Mouse (Mus musculus): ENCODE results near the gene Trip6. TPM values are rescaled to one million over a fixed set of nuclear protein-coding genes. Genes with fewer than 3 reads are reported as not detected.

Gene Trip6
- polyA plus RNA-seq, 1 experiment = 22.2 TPM

- no peak overlapping the region for H3K27ac ChIP-seq (ENCODE audit: insufficient read depth, low read length)
- peak overlapping the region; percentile 77 for H3K4me3 ChIP-seq (ENCODE audit: low read depth, low read length)
- no peaks in the 10 kb centered on the region for H3K36me3 ChIP-seq (ENCODE audit: control insufficient read depth, insufficient read depth, low read length, poor library complexity, severe bottlenecking)
- no peaks in the 10 kb centered on the region for H3K9me3 ChIP-seq (replicated peaks; ENCODE audit: control insufficient read depth, insufficient read depth, low read length, poor library complexity, severe bottlenecking)
- H3K4me1 ChIP-seq (ENCODE audit: control insufficient read depth, insufficient read depth, low read length) = no peaks in the 10 kb centered on the region
- peak overlapping the region; percentile 89 for H3K9ac ChIP-seq (ENCODE audit: low read depth, poor library complexity, severe bottlenecking)
- TF ChIP-seq CTCF (IDR thresholded peaks at IDR 0.05; ENCODE audit: low read depth, low read length) (no peak), POLR2A (IDR thresholded peaks at IDR 0.05; ENCODE audit: insufficient read depth, low read length) (no peak), EP300 (IDR thresholded peaks at IDR 0.05; ENCODE audit: insufficient read depth, low read depth, low read length) (no peak)
- H3K27me3 ChIP-seq (ENCODE audit: control insufficient read depth, insufficient read depth, low read length, poor library complexity, severe bottlenecking) = no peaks in the 10 kb centered on the region
Measured at GRCm38 (mm10) chr5:137351058-137351380, 36.8 kb upstream of the Trip6 start.

- TF ChIP-seq POLR2A (IDR thresholded peaks at IDR 0.05; ENCODE audit: insufficient read depth, low read length) (no peak), EP300 (IDR thresholded peaks at IDR 0.05; ENCODE audit: insufficient read depth, low read depth, low read length) (no peak), CTCF (IDR thresholded peaks at IDR 0.05; ENCODE audit: low read depth, low read length) (no peak)
- H3K9me3 ChIP-seq (replicated peaks; ENCODE audit: control insufficient read depth, insufficient read depth, low read length, poor library complexity, severe bottlenecking) = no peaks in the 10 kb centered on the region
- peak overlapping the region; percentile 77 for H3K4me3 ChIP-seq (ENCODE audit: low read depth, low read length)
- H3K36me3 ChIP-seq (ENCODE audit: control insufficient read depth, insufficient read depth, low read length, poor library complexity, severe bottlenecking) = no peaks in the 10 kb centered on the region
- peak overlapping the region; percentile 89 for H3K9ac ChIP-seq (ENCODE audit: low read depth, poor library complexity, severe bottlenecking)
- H3K4me1 ChIP-seq (ENCODE audit: control insufficient read depth, insufficient read depth, low read length) = no peaks in the 10 kb centered on the region
- H3K27ac ChIP-seq (ENCODE audit: insufficient read depth, low read length) = no peak overlapping the region
- no peaks in the 10 kb centered on the region for H3K27me3 ChIP-seq (ENCODE audit: control insufficient read depth, insufficient read depth, low read length, poor library complexity, severe bottlenecking)
Measured at GRCm38 (mm10) chr5:137350205-137351057, 36.2 kb upstream of the Trip6 start.

- Histone ChIP-seq H3K27ac (ENCODE audit: insufficient read depth, low read length) (peak within 1 kb of the TSS; percentile 85), H3K9me3 (replicated peaks; ENCODE audit: control insufficient read depth, insufficient read depth, low read length, poor library complexity, severe bottlenecking) (no peaks in the 10 kb centered on the region), H3K36me3 (ENCODE audit: control insufficient read depth, insufficient read depth, low read length, poor library complexity, severe bottlenecking) (no peaks in the 10 kb centered on the region), H3K27me3 (ENCODE audit: control insufficient read depth, insufficient read depth, low read length, poor library complexity, severe bottlenecking) (no peaks in the 10 kb centered on the region), H3K4me1 (ENCODE audit: control insufficient read depth, insufficient read depth, low read length) (no peaks in the 10 kb centered on the region), H3K4me3 (ENCODE audit: low read depth, low read length) (peak within 1 kb of the TSS; percentile 77), H3K9ac (ENCODE audit: low read depth, poor library complexity, severe bottlenecking) (peak within 1 kb of the TSS; percentile 89)
- TF ChIP-seq CTCF (IDR thresholded peaks at IDR 0.05; ENCODE audit: low read depth, low read length) (peak; percentile 7), EP300 (IDR thresholded peaks at IDR 0.05; ENCODE audit: insufficient read depth, low read depth, low read length) (0 out of 2 replicates have a peak, but pooled peaks have one; percentile 41), POLR2A (IDR thresholded peaks at IDR 0.05; ENCODE audit: insufficient read depth, low read length) (peak; percentile 58)
Measured at GRCm38 (mm10) chr5:137349384-137350204, 35.4 kb upstream of the Trip6 start, which contains the start of gene Ephb4. TSS of gene Ephb4 (plus strand) at chr5:137350109.

- Histone ChIP-seq H3K36me3 (ENCODE audit: control insufficient read depth, insufficient read depth, low read length, poor library complexity, severe bottlenecking) (no peaks in the 10 kb centered on the region), H3K9ac (ENCODE audit: low read depth, poor library complexity, severe bottlenecking) (peak overlapping the region; percentile 49), H3K4me1 (ENCODE audit: control insufficient read depth, insufficient read depth, low read length) (no peaks in the 10 kb centered on the region), H3K9me3 (replicated peaks; ENCODE audit: control insufficient read depth, insufficient read depth, low read length, poor library complexity, severe bottlenecking) (no peaks in the 10 kb centered on the region), H3K4me3 (ENCODE audit: low read depth, low read length) (peak overlapping the region; percentile 67), H3K27me3 (ENCODE audit: control insufficient read depth, insufficient read depth, low read length, poor library complexity, severe bottlenecking) (no peaks in the 10 kb centered on the region), H3K27ac (ENCODE audit: insufficient read depth, low read length) (peak overlapping the region; percentile 85)
- TF ChIP-seq POLR2A (IDR thresholded peaks at IDR 0.05; ENCODE audit: insufficient read depth, low read length) = no peak
- no peak for TF ChIP-seq CTCF (IDR thresholded peaks at IDR 0.05; ENCODE audit: low read depth, low read length)
- TF ChIP-seq EP300 (IDR thresholded peaks at IDR 0.05; ENCODE audit: insufficient read depth, low read depth, low read length) = no peak
Measured at GRCm38 (mm10) chr5:137348482-137349383, 34.5 kb upstream of the Trip6 start.

- Histone ChIP-seq H3K4me3 (ENCODE audit: low read depth, low read length) (no peak overlapping the region), H3K4me1 (ENCODE audit: control insufficient read depth, insufficient read depth, low read length) (no peaks in the 10 kb centered on the region), H3K9ac (ENCODE audit: low read depth, poor library complexity, severe bottlenecking) (no peak overlapping the region), H3K27me3 (ENCODE audit: control insufficient read depth, insufficient read depth, low read length, poor library complexity, severe bottlenecking) (no peaks in the 10 kb centered on the region), H3K36me3 (ENCODE audit: control insufficient read depth, insufficient read depth, low read length, poor library complexity, severe bottlenecking) (no peaks in the 10 kb centered on the region), H3K9me3 (replicated peaks; ENCODE audit: control insufficient read depth, insufficient read depth, low read length, poor library complexity, severe bottlenecking) (no peaks in the 10 kb centered on the region), H3K27ac (ENCODE audit: insufficient read depth, low read length) (no peak overlapping the region)
- TF ChIP-seq CTCF (IDR thresholded peaks at IDR 0.05; ENCODE audit: low read depth, low read length) (no peak), POLR2A (IDR thresholded peaks at IDR 0.05; ENCODE audit: insufficient read depth, low read length) (no peak), EP300 (IDR thresholded peaks at IDR 0.05; ENCODE audit: insufficient read depth, low read depth, low read length) (no peak)
Measured at GRCm38 (mm10) chr5:137347856-137348255, 33.7 kb upstream of the Trip6 start.
